Mouse (Mus musculus) gastrocnemius, postnatal 10 days (tissue): ENCODE data around the gene Tbc1d13. TPM values are rescaled to one million over a fixed set of nuclear protein-coding genes. Genes with fewer than 3 reads are reported as not detected.

Source experiments
- DNase-seq: peaks from one replicate; pipeline ENCODE4 v3.0.0; 2021; ENCODE audit warnings: mixed read lengths
- long read RNA-seq, 2 experiments: library from polyadenylated mRNA; stranded (forward); transcript quantifications; one replicate each; pipeline ENCODE4 v2.0.0; 2021
- total RNA-seq, 2 experiments: library from RNA; stranded (reverse); gene quantifications; 2 replicates each; pipeline ENCODE4 v1.2.3; 2021

Gene Tbc1d13
- 10 to 100 TPM; 14.0 to 18.0 TPM for total RNA-seq
- long read RNA-seq, experiment 1 = 0 reads
- long read RNA-seq, experiment 2, partial matches to known transcripts = 0 of 3 reads
- long read RNA-seq, experiment 2, other reads (novel, unspliced or antisense) = 3 of 3 reads

DNA sequence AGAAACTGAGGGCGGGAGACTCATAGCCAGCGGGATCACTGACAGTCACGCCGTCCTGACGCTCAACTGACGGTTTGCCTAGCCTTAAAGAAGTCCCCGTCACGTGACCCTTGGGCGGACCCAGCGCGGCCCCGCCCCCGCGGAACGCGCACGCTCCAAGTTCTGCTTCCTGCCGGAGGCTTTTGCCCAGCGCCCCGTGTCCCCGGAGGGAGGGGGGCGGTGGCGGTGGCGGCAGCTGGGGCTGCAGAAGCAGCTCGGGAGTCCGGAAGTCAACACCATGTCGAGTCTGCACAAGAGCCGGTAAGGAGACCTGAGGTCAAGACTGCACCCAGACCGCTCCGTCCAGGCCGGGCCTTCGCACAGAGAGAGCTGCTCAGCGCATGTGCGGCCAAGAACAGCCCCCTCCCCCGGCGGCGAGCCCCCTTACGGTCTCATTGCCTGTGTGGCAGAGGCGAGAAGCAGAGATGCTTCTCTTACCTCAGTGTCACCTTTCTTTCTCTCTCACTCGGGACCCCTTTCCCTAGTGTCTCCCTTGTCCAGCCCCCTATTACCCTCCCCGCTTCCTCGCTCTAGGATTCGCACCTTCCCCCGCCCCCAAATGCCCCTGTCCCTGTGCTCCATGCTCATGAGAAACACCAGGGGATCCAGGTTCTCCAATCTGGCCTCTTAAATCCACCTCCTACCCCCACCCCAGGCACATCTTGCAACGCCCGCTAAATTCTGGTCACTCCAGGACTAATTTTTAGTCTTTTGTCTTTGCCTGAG is at the start of gene Tbc1d13:
Tbc1d13 (plus strand) TSS at position 134 of the 765 bp plus-strand sequence.
- peak; percentile 99 for DNase-seq

DNA sequence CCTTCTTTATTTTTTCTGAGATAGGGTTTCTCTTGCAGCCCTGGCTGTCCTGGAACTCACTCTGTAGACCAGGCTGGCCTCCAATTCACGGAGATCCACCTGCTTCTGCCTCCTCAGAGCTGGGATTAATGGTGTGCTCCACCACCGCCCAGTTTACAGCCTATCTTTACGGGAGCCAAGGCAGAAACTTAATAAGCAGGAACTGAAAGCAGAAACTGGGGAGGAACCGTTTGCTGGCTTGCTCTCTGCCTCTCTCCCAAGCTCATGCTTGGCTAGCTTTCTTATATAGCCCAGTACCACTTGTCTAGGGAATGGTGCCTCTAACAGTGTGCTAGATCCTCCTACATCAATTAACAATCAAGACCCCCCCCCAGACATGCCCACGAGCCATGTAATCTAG is 49.4 kb upstream of the Tbc1d13 start:
- DNase-seq = no peak

DNA sequence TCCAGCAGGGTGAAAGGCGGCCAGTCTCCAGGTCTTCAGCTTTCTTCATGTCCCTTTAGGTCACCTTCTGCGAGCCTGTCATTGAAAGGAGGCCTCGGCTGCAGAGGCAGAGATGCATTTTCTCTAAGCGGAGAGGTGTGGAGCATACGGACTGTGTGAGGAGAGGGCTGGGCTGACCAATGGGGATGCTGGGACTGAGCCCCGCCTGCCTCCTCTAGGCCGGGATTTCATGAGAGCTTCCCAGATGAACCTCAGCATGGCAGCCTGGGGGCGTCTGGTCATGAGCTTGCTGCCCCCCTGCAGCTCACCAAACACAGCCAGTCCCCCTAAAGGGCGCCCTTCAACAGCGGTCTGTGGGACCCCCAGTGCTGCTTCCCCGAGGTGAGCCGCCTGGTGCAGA is 48.9 kb upstream of the Tbc1d13 start:
- no peak for DNase-seq

DNA sequence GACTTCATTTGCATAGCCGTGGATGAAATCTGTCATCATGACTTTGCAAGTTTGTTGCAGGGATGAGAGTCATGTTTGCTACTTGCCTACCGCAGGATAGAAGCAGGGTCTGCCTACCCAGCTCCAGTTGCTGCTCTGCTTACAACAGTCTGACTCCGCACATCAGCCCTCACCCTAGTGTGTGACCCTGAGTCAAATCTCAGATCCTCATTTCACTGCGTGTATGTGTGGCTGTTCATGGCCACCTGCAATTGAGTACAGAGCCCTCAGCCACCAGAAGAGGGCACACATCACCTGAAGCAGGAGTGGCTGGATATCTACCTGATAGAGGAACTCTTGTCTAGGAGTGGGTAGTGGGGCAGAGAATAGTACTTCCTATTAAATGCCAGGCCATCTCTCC is 46.2 kb upstream of the Tbc1d13 start:
- no peak for DNase-seq

DNA sequence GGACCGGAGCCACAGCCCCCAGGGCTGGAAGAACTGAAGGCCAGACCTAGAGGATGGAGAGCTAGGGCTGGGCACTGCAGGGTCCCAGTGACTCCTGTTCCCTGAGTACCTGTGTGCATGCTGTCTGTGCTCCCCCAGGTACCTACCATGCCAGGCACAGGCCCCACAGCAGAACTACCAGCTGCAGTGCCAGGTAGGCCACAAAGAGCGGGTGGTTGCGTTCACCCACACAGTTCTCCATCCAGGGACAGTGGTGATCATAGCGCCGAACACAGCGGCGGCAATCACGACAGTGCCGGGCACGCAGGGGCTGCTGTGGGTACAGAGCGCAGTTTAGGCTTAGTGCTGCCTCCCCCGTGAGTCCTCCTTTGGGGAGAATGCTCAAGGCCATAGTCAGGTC is 42.0 kb upstream of the Tbc1d13 start:
- no peak for DNase-seq

DNA sequence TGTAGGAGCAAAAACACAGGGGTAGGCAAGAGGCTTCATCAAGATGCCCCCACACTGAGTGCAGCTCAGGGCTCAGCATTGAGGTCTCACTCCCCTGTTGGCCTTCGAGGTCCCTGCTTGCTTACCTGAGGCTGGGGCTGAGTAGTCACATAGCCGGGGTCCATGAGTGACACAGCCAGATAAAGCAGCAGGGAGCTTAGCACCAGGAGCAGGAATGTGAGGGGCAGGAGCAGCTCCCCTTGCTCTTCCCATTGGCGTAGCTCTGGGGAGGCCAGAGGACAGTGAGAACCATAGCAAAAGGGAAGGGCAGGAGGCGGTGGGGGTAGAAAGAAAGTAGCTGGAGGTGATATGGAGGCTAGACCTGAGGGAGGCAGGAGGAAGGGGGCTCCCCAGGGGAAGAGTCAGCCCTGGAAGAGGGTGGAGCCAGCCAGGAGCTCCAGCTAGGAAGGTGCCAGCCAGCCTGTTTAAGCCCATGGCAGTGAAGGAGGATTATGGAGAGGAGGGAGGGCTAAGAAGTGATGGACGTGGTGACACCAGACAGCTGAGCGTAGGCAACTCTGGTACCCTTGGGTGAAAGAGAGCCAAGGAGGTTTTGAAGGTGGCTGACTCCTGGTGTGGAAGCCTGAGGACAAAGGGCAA is 41.1 kb upstream of the Tbc1d13 start:
- DNase-seq = no peak

DNA sequence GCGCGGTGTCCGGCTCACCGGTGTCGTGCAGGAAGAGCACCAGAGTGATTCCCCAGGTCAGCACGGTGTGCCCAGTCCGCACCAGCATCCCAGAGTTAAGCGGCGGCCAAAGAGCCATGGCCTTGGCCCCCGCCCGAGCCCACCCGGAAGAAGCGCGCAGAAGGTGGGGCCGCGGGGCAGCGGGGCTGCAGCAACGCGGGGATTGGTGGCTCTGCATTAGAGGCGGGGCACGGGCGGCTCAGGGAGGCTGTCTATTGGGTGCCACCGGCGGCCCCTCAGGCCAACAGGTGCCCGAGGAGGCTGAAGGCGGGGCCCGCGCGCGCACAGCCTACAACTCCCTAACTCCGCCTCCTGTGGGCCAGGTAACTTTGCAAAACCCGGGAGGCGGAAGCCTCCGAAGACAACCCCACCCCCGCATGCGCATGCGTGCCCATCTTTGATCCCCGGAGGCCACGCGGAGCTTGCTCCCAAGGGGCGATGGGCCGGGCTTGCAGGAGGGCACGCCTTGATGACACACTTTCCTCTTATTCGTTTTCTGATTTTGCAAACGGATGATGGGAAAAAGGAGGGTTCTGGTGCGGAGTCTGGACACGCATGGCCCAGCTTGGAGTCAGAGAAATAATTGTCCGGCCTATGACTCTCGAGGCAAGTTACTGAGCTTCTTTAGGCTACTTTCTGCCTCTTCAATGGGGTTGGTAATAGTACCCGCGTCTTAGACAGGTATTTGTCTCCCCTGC is 39.9 kb upstream of the Tbc1d13 start, which contains the start of gene Zdhhc12:
Zdhhc12 (minus strand) TSS at position 178 of the 737 bp plus-strand sequence.
- DNase-seq = peak; percentile 83

DNA sequence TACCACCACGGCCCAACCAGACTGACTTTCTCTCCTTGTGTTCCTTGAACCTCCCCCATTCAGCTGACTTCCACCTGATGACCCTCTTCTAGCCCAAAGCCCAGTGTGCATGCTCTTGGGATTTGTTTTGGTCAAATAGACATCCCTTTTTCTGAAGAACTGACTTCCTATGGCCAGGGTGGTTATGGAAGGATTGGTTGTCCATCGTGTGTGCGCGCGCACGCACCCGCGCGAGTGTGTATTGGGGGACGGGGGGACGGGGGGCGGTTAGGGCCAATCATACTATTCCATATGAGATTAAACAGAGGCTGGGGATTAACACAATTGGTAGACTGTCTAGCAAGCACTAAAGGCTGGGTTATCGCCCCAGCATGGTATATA is 39.3 kb upstream of the Tbc1d13 start:
- no peak for DNase-seq

DNA sequence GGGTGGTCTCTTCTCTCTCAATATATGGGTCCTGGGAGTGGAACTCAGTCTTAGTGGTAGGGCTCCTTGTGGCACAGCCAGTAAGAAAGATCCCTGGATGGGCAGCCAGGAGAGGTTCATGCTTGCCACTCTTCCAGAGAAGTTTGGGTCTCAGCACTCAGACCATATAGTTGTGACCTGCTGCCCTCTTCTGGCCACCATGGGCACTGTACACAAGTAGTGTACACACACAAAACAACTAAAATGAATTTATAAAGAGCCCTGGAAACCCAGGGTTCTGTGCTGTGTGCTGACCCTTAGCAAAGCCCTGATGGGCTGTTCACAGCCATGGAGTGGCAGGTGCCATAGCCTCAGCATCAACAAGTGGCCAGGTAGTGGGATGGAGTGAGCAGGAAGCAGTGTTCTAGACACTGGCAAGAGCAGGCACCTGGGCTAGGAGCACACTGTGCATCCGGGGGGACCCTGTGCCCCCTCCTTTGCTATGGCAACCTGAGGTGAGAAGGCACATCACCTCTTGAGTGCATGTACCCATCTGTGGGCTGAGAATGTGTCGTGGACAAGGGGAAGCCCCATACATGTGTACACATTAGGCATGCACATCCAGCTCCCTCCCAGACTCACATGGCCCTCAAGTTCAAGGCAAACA is 37.5 kb upstream of the Tbc1d13 start:
- peak; percentile 62 for DNase-seq

DNA sequence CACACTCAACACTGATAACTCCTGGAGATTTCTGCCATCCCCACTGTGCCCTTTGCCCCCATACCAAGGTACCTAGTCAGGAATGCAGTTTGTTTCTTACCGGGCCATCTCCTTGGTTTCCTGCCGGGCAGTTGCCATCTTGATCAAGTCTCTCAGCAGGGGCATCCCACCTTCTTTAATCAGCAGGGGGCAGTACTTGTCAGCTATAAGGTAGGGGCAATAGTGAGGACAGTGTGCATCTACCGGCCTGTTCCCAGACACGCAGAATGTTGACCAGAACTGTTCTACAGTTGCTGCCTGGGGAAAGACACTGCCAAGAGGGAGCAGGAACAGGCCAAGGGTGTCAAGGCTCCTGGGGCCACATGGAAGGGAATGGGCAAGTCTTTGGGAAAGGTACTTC is 33.3 kb upstream of the Tbc1d13 start:
- DNase-seq = no peak

DNA sequence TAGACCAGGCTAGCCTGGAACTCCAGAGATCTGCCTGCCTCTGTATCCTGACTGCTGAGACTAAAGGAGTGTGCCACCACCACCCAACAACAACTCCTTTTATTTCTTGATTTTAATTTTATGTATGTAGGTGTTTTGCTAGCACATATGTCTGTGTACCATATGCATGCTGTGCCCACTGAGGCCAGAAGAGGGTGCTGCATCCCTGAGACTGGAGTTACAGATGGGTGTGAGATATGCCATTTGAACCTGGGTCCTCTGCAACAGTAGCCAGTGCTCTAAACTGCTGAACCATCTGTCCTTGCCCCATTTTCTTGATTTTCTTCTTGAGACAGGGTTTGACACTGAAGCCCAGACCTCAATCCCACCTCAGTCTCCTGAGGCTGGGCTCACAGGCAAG is 27.2 kb upstream of the Tbc1d13 start:
- DNase-seq = peak; percentile 42

DNA sequence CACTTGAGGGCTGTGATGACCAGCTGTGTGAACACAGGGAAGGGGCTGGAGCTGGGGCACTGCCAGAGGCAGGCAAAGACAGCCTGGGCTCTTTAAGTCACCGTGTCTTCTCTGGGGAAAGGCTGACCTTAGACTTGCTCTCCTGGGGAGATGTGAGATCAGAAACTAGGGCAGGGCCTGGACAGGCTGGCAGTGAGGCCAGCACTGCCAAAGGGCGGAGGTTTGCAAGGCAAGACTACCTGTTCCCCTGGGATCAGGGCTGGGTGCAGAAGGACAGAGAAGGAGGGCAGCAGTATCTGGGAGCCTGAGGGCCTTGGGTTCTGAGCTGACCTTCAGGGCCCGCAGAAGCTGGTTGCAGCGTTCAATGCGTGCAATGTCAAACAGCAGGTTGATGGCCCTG is 25.9 kb upstream of the Tbc1d13 start:
- DNase-seq = no peak

DNA sequence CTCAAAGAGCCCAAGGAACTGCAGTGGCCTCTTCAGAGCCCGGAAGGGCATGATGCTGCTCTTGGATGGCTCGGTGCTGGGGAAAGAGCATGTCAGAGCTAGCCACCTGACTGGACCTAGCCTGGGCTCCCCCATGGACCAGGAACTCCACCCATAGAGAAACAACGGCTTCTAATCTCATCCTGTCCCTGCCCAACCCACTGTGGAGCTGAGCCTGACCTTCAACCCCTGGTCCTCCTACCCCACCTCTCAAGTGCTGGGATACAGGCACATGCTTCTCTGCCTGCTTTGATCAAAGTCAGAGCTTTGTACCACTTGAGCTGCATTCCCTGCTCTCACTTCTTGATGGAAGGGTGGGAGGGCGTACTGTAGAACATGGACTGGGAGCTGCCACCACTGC is 25.3 kb upstream of the Tbc1d13 start:
- DNase-seq = no peak

DNA sequence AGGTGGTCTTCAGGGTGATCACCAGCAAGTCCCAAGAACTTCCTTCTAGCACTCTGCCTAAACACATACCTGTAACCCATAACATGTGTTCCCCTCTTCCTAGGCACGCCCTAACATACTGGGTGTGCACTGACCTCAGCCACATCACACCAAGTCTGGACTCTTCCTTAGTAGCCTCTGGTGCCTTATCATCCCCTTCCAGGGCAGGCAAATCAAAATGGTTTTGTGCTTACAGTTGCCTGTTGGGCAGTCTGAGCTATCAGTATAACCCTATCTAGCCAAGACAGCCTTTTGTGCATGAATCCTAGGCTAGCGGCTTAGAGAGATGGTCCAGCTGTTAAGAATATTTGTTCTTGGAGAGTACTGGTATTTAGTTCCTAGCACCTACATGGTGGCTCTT is 22.0 kb upstream of the Tbc1d13 start:
- no peak for DNase-seq

DNA sequence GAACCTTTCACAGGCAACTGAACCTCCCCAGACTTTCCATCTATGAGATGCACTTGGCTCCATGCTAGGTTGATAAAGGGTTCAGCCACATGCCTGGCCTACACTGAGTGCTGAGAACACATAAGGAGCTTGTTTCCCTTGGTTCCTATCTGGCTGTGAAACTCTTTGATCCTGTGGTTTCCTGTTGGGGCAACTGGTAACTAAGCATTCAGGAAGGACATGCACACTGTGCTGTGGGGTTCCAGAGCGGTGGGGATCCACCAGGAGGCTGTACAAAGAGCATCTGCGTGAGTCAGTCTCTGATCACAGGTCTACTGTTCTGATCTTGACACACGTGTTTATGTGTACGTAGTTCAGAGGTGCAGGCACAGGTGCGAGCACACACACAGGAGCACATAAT is 21.0 kb upstream of the Tbc1d13 start:
- no peak for DNase-seq

DNA sequence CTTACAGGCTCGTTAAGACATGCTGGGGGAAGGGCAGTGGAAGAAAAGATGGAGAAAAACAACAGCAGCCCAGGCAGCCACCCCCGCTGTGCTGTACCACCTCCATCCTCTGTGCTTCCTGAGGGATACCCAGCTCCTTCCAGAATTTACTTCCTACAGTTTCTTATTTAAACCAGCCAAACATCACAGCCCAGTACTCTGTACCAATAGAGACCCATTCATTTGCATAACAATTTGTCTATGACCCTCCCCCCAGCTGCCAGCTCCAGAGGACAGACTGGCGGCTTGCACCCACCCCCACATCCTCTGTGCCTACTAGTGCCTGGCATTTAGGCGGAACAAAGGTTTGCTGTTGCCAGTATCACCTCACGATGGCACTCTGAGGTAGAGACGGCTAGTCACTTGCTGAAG is 13.9 kb upstream of the Tbc1d13 start:
- DNase-seq = no peak

DNA sequence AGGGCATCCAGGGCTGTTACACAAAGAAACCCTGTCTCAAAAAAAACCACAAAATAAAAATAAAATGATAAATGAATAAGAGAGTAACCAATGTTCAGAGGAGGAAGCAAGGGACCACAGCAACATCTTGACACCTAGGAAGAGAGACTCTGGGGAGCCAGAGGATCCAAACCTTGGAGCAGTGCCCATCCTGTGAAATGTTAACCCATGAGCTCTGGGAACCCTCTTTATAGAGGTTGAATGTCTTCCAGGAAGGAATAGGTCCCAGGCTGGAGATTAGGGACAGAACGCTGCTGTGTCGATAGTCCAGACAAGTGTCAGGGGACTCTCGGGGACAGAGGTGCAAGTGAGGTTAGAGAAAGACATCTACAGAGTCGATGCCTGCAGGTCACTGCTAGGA is 13.3 kb upstream of the Tbc1d13 start:
- DNase-seq = no peak

DNA sequence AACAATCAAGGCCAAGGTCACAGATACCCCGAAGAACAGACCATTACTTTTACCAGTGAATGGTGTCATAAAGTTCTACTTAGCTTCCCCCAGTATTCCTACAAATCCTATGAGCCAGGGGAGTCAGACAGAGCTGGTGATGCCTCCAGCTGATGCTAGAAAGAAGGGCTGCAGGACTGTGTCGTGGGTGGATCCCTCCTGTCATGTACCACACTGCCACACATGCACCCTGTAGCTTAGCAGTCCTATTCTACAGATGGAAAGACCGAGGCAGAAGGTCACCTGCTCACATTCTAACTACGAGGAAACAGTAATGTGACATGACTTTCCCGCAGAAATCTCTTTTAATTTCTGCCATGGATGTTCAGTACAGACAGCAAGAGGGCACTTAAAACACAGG is 10.8 kb upstream of the Tbc1d13 start:
- no peak for DNase-seq

DNA sequence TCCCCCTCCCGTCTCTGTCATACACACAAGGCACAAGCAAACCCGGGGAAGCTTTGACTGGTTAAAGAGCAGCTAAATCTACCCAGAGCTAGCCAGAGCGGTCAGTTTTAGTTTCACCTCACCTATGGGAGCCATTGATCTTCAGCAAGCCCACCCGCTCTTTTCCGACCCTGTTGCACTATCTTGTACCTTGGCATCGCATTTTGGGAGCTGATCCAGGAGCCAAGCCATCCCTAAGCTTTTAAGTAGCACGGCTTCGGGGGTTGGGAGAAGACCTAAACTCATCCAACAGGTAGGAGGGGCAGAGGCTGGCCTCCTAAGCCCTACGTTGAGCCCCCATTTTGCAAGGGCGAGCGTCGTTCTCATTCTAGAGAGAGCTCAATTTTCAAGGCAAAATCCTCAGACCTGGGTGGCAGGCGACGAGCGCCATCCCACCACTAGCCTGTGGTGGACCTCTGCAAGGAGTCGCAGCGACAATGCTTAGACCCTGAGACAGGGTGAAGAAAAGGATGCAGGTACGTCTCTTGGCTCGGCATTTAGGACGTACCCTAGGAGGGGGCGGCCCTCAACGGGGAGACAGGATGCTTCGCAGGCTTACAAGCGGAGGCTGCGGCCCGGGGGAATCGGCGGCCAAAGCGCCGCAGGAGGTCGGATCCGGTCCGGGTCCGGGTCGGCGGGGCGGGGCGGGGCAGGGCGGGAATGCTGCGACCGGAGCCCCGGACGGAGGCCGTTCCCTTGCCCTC is 9.6 kb upstream of the Tbc1d13 start:
- no peak for DNase-seq

DNA sequence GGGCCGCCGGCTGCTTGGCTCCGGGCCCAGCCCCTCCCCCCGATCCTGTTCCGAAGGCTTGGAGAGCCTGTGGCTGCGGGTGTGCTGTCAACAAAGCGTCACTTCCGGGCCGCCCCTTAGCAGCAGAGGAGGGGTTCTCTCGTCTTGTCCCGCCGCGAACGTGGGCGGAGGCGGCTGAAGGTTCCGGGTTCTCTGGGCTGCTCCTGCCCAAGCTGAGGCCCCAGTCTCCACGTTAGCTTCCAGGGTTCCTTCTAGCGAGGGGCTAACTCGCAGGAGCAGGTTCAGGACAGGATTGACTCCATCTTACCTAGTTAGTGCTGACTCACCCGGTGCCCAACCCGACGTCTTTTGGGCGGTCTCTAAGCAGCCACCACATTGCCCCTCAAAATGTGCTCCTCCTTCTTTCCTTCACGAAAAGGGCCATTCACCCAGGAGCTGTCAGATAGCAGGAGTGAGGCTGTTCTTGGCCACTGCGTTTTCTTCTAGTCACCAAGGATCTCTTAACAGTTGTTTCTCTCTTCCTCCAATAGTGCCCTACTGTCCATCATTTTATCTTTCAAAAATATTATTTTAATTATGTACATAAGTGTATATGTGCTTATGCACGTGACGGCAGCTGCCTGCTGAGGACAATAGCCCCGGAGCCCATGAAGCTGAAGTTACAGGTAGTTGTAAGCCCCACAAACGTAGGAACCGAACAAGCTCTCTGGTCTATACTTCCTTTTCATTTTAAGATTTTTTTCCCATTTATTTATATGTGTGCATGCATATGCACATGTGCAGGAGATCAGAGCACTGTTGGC is 8.9 kb upstream of the Tbc1d13 start, which contains the start of gene Zer1:
Zer1 (minus strand) TSS at position 114 of the 803 bp plus-strand sequence.
- peak; percentile 98 for DNase-seq

DNA sequence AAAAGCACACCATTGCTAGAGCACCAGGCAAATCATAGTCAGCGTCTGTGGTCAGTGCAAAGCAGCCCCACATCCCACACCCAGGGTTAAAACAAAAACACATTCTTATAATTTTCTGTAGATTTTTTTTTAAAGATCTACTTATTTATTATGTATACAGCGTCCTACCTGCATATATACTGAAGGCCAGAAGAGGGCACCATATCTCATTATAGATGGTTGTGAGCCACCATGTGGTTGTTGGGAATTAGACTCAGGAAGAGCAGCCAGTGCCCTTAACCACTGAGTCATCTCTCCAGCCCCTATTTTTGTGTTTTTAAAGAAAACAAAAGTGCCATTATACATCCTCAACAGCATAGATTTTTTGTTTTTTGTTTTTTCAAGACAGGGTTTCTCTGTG is 4.8 kb upstream of the Tbc1d13 start:
- DNase-seq = no peak
